15 mouse cellular contexts compared by ENCODE assay signal in the genomic region with DNA sequence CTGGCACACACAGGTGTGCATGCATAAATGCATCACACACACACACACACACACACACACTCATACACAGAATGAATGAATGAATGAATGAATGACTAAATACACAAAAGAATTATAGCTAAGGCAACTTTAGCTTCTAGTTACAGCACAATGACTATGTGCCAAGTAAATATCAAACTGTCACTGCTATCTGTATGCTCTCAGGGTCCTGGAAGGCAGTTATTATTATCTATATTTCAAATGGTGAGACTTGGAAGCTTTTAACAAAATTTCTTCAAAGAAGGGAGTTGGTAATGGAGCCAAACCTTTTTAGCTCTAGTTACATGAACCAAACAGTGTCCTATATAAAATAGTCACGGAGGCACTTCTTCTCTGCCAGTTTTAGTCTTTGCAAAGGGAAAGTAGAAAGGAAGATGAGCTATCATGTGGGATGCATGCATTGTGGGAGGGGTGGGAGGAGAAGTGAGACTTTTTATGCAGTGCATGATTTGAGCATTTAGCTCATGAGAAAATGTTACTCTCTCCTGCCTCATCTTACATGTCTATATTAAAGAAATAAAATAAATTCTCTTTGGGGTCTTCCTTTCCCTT.
"Had no signal": no experiment of that assay in that cellular context is flagged by ENCODE, and none has a peak within 500 bp of the region (broad histone marks: within the 10 kb centered on the region; RNA-seq: fewer than 3 reads in every experiment).

No protein-coding gene starts in this region.

- DNase-seq: kidney, adult 2 months; kidney, postnatal 25 days; layer of hippocampus, adult 9-11 months; liver, embryonic 13.5 days; lung, adult 2 months; lung, postnatal 14 days; lung, postnatal 4 days; midbrain, embryonic 14.5 days; right cerebral cortex, postnatal 25 days; spleen, adult 18-20 months; thymus, adult 18-20 months; thymus, postnatal 36 days had no signal

- H3K4me3 ChIP-seq: layer of hippocampus, adult 2 months; liver, embryonic 13.5 days; stomach, embryonic 15.5 days had no signal

- H3K27ac ChIP-seq: kidney, postnatal 0 days; layer of hippocampus, adult 2 months; liver, embryonic 13.5 days; stomach, embryonic 15.5 days had no signal

- H3K4me1 ChIP-seq: stomach, embryonic 15.5 days had no signal
